Mouse (Mus musculus): ENCODE results near the gene Esr1. TPM values are rescaled to one million over a fixed set of nuclear protein-coding genes. Genes with fewer than 3 reads are reported as not detected.
"Not testable (repeated sequence)": the region's sequence is repeated elsewhere in the genome, so short reads cannot be mapped to it uniquely, and the experiment has no call there.

Esr1 gene
- polyA plus RNA-seq, 1 experiment: 23.3 TPM

- DNase-seq (ENCODE audit: low read depth): no peak
Measured at GRCm38 (mm10) chr10:4694336-4694865, 83.0 kb downstream of the Esr1 start.

- no peak for DNase-seq (ENCODE audit: low read depth)
Measured at GRCm38 (mm10) chr10:4709915-4710314, 98.5 kb downstream of the Esr1 start.

GRCm38 (mm10) chr10:4711434-4711833 is 100.0 kb downstream of the Esr1 start:
- DNase-seq (ENCODE audit: low read depth): no peak

GRCm38 (mm10) chr10:4712061-4712908 is 100.9 kb downstream of the Esr1 start:
- no peak for DNase-seq (ENCODE audit: low read depth)

- peak; percentile 41 for DNase-seq (ENCODE audit: low read depth)
Measured at GRCm38 (mm10) chr10:4713398-4713797, 102.0 kb downstream of the Esr1 start.

- DNase-seq (ENCODE audit: low read depth): no peak
Measured at GRCm38 (mm10) chr10:4724851-4725250, 113.5 kb downstream of the Esr1 start.

- DNase-seq (ENCODE audit: low read depth): no peak
Measured at GRCm38 (mm10) chr10:4726141-4726540, 114.7 kb downstream of the Esr1 start.

GRCm38 (mm10) chr10:4732328-4732727 is 120.9 kb downstream of the Esr1 start:
- DNase-seq (ENCODE audit: low read depth): no peak

GRCm38 (mm10) chr10:4733987-4734386 is 122.6 kb downstream of the Esr1 start:
- DNase-seq (ENCODE audit: low read depth): no peak

- no peak for DNase-seq (ENCODE audit: low read depth)
Measured at GRCm38 (mm10) chr10:4734942-4735341, 123.5 kb downstream of the Esr1 start.

- DNase-seq (ENCODE audit: low read depth): no peak
Measured at GRCm38 (mm10) chr10:4738311-4738710, 126.9 kb downstream of the Esr1 start.

GRCm38 (mm10) chr10:4751091-4751490 is 139.7 kb downstream of the Esr1 start:
- not testable (repeated sequence) for DNase-seq (ENCODE audit: low read depth)

GRCm38 (mm10) chr10:4752977-4753376 is 141.6 kb downstream of the Esr1 start:
- no peak for DNase-seq (ENCODE audit: low read depth)

- no peak for DNase-seq (ENCODE audit: low read depth)
Measured at GRCm38 (mm10) chr10:4775541-4775940, 164.1 kb downstream of the Esr1 start.

GRCm38 (mm10) chr10:4776007-4776713 is 164.8 kb downstream of the Esr1 start:
- no peak for DNase-seq (ENCODE audit: low read depth)

GRCm38 (mm10) chr10:4776714-4777090 is 165.3 kb downstream of the Esr1 start:
- DNase-seq (ENCODE audit: low read depth): no peak

GRCm38 (mm10) chr10:4777996-4778395 is 166.6 kb downstream of the Esr1 start:
- no peak for DNase-seq (ENCODE audit: low read depth)

- DNase-seq (ENCODE audit: low read depth): no peak
Measured at GRCm38 (mm10) chr10:4780926-4781325, 169.5 kb downstream of the Esr1 start.

GRCm38 (mm10) chr10:4787003-4787628 is 175.7 kb downstream of the Esr1 start:
- DNase-seq (ENCODE audit: low read depth): no peak

GRCm38 (mm10) chr10:4798268-4798808 is 186.9 kb downstream of the Esr1 start:
- no peak for DNase-seq (ENCODE audit: low read depth)

GRCm38 (mm10) chr10:4824366-4824765 is 213.0 kb downstream of the Esr1 start:
- DNase-seq (ENCODE audit: low read depth): no peak

GRCm38 (mm10) chr10:4830592-4830991 is 219.2 kb downstream of the Esr1 start:
- no peak for DNase-seq (ENCODE audit: low read depth)
